Mouse (Mus musculus): ENCODE measurements at regions not wholly inside any gene's neighbourhood (a gene's known extent, or its start where the extent isn't known, plus 50 kb on each side); places are given as distances from the start of the nearest gene placed in this dataset.
A peak's percentile ranks its signal among the peaks of the same experiment; 100 is the strongest.

- peak; percentile 74 to 78 for DNase-seq (ENCODE audit: low spot score in 2 of 2)
Observed at GRCm38 (mm10) chr2:45514290-45515180, 397.3 kb upstream of the Zeb2 start.

- peak; percentile 48 to 56 for DNase-seq (ENCODE audit: low spot score in 2 of 2)
Observed at GRCm38 (mm10) chr2:45512852-45513251, 395.7 kb upstream of the Zeb2 start.

- no peak for DNase-seq (ENCODE audit: low spot score in 2 of 2)
Observed at GRCm38 (mm10) chr2:45511791-45512190, 394.6 kb upstream of the Zeb2 start.

- no peak for DNase-seq (ENCODE audit: low spot score in 2 of 2)
Observed at GRCm38 (mm10) chr2:45504468-45504867, 387.3 kb upstream of the Zeb2 start.

- DNase-seq (ENCODE audit: low spot score in 2 of 2) = no peak
Observed at GRCm38 (mm10) chr2:45493656-45494055, 376.5 kb upstream of the Zeb2 start.

DNA sequence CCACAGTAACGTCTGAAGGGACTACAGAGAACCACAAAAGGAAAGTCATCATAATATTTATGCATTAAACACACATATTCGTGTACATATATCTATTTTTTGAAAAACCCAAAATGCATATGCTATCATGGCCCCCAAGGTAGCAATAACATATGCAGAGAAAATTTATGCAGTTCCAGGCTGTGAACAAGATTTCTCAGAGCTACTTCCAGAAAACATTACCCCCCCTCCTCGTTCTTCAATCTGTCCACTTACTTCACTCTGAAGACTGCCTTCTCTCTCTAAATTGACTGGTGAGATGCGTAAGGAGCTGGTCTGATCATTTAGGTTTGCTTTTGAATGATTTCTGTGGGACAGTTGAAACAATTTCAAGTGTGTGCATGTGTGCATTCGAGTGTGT lies 369.3 kb upstream of the Zeb2 start:
- DNase-seq (ENCODE audit: low spot score in 2 of 2) = no peak

GRCm38 (mm10) chr2:45485477-45485876 lies 368.3 kb upstream of the Zeb2 start:
- no peak for DNase-seq (ENCODE audit: low spot score in 2 of 2)

- no peak for DNase-seq (ENCODE audit: low spot score in 2 of 2)
Observed at GRCm38 (mm10) chr2:45480671-45481070, 363.5 kb upstream of the Zeb2 start.

DNA sequence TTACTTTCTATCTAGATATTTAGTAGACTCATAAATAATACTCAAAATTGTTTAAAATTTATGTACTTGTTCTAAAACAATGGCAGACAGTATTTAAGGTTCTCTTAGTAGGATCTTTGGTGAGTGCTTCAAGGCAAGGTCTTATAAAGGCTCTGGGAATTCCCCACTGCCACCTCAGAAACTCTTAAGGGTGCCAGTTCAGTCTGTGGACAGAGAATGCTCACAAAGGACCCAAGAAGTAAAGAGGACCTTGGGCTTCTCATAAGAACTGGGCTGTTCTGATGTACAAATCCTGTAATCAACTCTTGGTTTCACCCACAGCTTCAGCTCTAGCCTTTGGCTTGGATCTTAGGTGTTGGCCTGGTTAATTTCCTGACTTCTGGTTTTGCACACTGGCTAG lies 358.8 kb upstream of the Zeb2 start:
- no peak for DNase-seq (ENCODE audit: low spot score in 2 of 2)

DNA sequence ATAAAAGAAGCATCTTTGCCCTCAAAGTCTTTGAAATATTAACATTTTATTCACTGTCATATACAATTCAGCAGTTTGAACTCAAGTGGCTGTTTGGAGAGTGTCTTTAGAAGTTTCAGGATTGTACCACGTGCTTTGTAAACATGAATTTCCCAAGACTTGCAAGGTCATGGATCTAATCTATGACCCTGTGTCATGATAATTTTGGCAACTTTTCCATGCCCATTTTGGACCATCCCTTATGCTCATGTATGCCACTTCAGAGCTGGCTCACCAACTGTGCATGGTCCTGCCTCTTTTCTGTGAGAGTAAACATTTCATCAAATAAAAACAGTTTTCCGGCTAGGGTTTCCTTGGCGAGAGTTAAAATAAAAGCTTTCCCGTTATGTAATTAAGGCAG lies 347.1 kb upstream of the Zeb2 start:
- DNase-seq (ENCODE audit: low spot score in 2 of 2) = no peak

DNA sequence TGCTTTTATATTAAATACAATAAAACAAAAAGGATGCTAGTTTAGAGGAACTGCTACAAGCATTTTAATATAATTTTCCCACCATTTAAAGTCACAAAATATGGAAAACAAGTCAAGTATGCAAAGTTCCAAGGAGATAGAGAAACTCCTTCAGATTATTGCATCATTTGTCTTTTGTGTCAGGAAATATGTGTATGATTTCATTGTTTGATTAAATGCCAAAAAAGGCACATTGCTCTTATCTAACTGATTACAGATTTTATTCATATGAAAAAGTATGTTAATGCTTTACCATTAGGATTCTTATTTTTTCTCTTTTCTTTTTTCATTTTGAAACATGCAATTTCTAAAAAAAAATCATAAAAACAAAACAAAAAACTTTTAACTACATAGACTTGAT lies 342.2 kb upstream of the Zeb2 start:
- DNase-seq (ENCODE audit: low spot score in 2 of 2) = no peak

GRCm38 (mm10) chr2:45454811-45455210 lies 337.6 kb upstream of the Zeb2 start:
- DNase-seq (ENCODE audit: low spot score in 2 of 2) = no peak

DNA sequence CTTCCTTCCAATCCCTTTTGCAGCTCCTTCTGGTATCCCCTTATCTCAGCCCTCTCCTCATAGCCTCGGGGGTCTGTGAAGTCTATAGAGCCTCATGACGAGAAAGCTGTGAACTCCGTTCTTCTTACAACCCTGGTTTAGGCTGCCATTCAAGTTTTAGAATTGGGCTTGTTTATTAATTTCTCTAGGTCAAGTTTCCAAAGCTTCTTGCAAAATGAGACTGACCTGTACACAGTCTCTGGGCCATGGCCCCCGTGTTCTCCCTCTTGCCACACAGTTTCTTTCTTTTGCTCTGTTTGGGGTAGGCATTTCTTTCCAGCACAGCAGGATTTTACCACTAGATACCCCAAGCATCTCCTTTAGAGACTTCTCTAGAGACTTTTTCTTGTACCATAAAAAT lies 322.0 kb upstream of the Zeb2 start:
- DNase-seq (ENCODE audit: low spot score in 2 of 2) = no peak

- DNase-seq (ENCODE audit: low spot score in 2 of 2) = no peak
Observed at GRCm38 (mm10) chr2:45438739-45439138, 321.5 kb upstream of the Zeb2 start.

GRCm38 (mm10) chr2:45435261-45435980 lies 318.2 kb upstream of the Zeb2 start:
- DNase-seq (ENCODE audit: low spot score in 2 of 2) = peak; percentile 35 to 61

- no peak for DNase-seq (ENCODE audit: low spot score in 2 of 2)
Observed at GRCm38 (mm10) chr2:45434789-45435188, 317.6 kb upstream of the Zeb2 start.

GRCm38 (mm10) chr2:45434169-45434568 lies 317.0 kb upstream of the Zeb2 start:
- no peak for DNase-seq (ENCODE audit: low spot score in 2 of 2)

- DNase-seq (ENCODE audit: low spot score in 2 of 2) = no peak
Observed at GRCm38 (mm10) chr2:45431366-45431765, 314.2 kb upstream of the Zeb2 start.

GRCm38 (mm10) chr2:45421774-45422173 lies 304.6 kb upstream of the Zeb2 start:
- DNase-seq (ENCODE audit: low spot score in 2 of 2) = no peak

DNA sequence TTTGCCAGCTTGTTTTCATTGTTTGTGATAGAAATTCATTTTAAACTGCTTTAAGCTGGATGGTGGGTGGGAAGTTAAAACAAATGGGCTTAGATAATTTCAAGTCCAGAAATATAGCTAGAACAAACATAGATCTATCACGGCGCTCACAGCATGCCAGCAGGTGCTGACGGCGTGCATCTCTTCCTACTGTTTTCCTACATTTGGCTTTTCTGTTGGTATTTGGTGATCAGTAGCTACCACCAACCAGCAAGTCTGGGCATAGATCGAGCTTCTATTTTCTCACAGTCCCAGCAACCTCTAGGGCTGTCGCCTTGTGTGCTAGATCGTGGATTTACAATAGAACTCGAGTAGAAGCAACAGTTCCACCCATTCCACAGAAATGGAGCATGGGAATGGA lies 290.9 kb upstream of the Zeb2 start:
- DNase-seq (ENCODE audit: low spot score in 2 of 2) = no peak

DNA sequence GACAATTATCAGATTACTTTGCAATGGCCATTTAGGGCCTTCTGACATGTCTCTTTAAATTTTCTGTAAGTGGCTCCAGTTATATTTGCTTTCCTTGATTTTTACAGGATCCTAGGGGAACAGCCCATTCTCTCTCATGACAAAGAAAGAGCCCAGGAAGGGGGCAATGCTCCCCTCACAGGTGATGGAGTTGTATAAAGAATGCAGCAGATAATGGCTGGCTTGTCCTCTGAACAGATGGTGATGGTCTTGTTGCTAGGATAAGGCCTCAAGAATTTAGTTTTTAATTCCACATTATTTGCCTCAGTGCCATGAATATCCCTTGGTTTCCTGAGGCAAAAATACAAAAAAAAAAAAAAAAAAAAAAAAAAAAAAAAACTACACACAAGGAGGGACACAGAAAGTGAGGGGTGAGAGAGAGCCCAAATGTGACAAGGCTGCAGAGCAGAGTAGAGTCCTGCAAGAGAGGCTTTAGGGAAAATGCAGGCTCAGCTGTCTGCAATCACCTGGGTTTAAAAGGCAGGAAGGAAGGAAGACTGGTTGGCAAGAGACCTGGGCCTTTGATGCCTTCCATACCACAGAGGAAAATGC lies 272.8 kb upstream of the Zeb2 start:
- DNase-seq (ENCODE audit: low spot score in 2 of 2) = no peak

- DNase-seq (ENCODE audit: low spot score in 2 of 2) = no peak
Observed at GRCm38 (mm10) chr2:45371268-45371667, 254.1 kb upstream of the Zeb2 start.

GRCm38 (mm10) chr2:45370615-45370968 lies 253.4 kb upstream of the Zeb2 start:
- no peak for DNase-seq (ENCODE audit: low spot score in 2 of 2)
